Mouse (Mus musculus): ENCODE results near the gene Ppp1r11. TPM values are rescaled to one million over a fixed set of nuclear protein-coding genes. Genes with fewer than 3 reads are reported as not detected.

The Ppp1r11 gene
- total RNA-seq, 2 experiments from 2014 or later = 84.2 to 100 TPM

DNA sequence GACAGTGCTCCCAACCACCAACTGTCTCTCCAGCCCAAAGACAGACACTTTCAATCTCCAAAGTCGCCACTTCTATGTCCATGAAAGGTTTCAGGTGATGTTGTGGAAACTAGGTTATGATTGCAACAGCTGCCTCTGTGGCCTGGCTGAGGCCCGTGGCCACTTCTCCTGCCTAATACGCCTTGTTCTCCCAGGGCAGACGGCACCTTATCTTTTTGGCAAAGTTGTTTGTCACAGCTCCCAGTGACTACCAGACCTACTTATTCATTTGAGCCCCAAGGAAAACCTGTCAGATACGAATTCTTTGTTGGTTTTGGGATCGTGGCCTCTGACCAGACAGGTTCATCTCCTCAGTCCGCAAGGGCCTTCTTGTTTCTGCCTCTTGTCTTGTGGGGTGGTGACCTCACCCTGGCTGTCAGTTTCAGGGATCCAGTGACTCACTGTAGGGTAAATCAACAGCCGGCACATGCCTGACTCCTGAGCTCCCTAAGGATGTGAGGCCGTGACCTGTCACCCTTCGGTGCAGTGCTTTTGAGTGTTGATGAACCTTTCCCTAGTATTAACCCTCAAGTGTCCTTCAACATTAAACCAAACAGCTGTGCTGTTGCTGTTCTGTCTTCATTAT, 23.9 kb downstream of the Ppp1r11 start:
- no peak for DNase-seq (ENCODE audit: low spot score in 2 of 2)

DNA sequence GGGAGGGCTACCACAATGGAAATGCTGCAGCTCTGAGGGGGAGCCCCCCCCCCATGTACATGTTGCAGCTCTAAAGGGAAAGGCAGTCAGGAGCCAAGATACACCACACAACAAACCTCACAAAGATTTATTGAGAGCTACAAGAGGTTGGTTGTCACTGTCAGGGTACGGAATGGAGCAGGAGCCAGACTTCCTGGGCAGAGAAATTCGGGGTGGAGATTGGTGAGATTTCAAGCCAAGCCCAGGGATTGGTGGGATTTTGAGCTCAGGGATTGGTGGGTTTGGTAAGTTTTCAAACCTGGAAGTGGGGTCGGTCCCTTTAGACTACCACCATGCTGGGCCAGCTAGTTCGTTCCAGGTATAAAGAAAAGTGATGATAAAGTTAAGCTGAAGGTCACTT, 28.1 kb downstream of the Ppp1r11 start:
- no peak for DNase-seq (ENCODE audit: low spot score in 2 of 2)

DNA sequence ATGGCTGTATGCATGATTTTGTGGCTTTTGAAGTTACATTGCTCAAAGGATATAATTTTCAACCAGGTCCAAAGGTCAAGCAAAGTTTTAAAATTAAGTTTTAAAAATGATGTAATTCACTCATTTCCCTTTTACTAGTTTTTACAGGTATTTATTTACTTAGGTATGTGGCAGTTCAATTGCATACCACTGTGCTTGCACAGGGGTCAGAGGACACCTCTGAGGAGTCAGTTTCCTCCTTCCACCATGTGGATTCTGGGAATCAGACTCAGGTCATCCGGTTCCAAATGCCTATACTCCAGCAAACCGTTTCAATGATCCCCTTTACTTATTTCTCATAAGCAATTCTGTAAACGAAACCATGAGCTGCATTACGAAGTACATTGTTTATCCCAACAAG, 28.8 kb downstream of the Ppp1r11 start:
- no peak for DNase-seq (ENCODE audit: low spot score in 2 of 2)

DNA sequence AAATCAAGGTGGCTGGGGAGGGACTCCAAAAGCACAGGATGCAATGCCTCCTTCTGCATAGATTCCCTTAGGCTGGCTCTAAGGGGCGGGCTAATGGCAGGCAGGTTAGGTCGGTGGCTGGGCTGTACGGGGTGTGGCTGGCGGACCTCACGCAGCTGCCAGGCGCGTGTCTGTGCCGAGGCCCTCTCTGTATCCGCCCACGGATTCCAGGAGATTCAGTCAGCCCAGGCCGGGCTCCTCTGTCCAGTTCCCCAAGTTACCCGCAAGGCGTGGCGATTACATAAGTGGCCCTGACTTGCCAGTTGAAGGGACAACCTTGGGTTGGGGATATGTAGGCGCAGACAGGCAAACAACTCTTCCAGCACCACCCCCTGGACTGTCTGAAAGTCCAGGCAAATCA, 31.3 kb downstream of the Ppp1r11 start:
- DNase-seq (ENCODE audit: low spot score in 2 of 2) = peak; percentile 39 to 61

DNA sequence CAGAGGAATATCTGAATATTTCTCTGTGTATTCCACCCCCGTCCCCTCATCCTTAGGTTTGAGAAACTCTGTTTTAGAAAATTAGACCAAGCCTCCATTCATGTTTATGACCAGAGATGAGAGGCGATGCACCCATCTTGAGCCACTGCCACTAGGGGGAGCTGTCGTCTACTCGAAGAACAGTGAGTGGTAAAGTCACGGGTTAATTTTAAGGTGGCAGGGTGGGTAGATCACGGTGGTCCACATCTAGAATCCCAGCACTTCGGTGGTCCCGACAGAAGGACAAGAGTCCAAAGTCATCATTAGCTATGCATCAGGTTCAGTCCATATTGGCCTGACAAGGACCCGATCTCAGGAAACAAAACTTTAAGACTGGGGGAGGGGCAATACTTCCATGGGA, 36.5 kb downstream of the Ppp1r11 start:
- DNase-seq (ENCODE audit: low spot score in 2 of 2) = peak; percentile 67 to 70

DNA sequence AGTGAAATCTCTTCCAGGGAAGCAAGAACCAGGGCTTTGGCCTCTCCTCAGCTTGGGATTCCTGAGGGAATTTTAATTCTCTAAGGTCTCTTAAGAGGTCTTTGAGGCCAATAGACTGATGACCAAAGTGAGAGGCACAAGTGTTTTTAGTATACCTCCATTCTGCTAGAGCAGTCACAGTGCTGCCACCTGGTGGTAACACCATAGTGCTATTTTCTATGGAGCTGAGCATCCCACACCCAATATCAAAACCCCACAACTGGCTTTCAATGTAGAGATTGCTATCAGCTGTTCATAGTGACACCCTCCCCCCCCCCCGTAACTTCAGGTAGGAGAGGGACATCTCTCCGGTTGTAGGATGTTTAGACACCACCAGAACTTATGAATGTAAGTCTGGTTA, 37.4 kb downstream of the Ppp1r11 start:
- DNase-seq (ENCODE audit: low spot score in 2 of 2) = peak; percentile 69 to 79

DNA sequence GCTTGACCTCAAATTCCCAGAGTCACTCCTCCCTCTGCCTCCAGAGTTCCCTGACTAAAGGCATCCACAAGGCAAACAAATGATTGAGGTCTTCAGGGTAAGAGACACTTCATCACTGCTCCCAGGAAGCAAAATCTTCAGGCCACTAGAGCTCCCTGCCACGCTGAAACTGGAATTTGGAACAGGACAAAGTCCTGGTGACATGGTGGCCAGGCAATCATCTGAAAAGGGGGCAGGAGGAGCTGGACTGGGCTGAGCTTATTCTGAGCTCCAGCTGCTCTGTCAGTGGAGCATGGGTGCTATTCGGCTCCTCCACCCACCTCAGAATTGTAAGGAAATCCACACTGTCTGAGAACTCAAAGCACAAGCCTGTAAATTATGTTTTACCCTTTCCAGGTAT, 39.5 kb downstream of the Ppp1r11 start:
- no peak for DNase-seq (ENCODE audit: low spot score in 2 of 2)

DNA sequence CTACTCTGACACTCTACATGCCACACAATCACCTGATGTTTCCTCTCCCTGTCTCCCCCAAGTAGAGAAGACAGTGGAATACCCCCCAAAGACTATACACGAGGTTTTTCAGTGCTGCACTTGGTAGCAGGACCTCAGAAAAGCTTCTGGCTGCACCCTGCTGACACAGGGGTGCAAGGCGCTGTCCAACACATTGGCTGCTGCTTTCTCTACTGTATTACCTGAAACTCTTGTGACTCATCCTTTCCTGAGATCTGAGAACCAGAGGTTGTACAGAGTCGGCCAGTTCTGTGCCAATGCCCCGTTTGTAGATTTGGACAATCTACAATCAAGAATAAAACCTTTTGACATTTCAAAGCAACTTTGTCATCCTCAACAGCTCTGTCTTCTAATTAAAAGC, 41.7 kb downstream of the Ppp1r11 start:
- DNase-seq (ENCODE audit: low spot score in 2 of 2) = no peak

DNA sequence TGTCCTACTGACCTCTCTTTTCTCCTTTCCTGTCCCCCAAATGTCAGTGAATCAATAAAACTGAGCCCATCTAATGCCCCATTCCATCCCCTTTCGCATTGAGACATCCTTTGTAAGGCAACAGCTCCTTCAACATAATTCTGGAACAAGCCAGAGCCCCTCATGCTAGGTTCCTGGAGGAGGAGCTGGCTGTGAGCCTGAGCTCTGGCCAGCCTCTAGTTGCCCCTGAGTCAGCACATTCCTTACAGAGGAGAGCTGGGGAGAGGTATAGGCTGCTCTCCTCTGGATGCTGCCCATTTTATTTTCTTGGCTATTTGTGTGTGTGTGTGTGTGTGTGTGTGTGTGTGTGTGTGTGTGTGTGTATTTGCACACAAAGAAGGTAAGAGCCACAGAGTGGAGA, 43.3 kb downstream of the Ppp1r11 start:
- no peak for DNase-seq (ENCODE audit: low spot score in 2 of 2)

DNA sequence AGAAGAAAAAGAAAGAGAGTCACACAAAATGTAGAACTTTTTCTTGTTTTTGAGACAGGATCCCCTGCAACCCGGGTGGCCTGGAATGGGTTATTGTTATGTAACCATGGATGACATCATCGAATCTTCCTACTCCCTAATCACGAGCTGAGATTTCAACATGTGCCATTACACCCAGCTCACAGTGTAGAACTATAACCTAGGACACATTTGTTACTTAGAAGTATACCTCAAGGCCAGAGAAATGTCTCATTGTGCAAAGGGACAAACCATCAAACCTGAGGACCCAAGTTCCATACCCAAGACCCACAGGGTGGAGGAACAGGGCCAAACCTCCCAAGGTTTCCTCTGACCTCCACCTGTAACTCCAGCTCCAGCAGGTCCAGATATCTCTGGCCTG, 47.9 kb downstream of the Ppp1r11 start:
- DNase-seq (ENCODE audit: low spot score in 2 of 2) = no peak

DNA sequence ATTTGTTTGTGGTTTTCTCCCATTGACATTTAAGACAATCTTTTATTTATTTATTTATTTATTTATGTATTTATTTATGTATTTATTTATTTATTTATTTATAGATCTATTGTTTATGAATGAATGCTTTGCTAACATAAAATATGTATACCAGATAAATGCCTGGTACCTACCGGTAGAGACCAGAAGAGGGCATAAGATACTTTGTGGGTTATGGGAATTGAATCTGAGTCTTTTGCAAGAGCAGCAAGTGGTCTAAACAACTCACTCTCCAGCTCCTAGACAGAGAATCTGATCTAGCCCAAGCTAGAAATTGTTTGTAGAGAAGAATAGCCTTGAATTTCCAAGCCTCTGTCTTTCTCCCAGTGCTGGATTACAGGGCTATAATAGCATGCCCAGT, 50.9 kb downstream of the Ppp1r11 start:
- DNase-seq (ENCODE audit: low spot score in 2 of 2) = no peak

DNA sequence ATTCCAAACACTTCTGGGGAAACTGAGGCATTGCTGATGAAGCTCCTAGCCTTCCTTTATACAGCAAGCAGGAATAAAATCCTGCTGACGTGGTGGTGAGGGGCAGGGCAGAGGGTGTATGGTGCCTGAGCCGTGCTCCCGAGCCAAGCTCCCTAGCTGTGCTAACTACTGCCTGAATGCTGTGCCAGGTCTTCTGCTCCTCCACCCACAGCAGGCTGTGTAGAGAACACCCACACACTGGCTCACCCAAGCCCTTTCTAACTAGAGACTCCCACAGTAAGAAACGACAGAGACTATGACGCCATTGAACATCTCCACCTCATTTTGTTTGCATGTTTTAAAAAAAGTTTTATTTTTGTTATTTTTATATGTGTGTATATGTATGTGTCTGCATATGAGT, 51.5 kb downstream of the Ppp1r11 start:
- DNase-seq (ENCODE audit: low spot score in 2 of 2) = no peak

DNA sequence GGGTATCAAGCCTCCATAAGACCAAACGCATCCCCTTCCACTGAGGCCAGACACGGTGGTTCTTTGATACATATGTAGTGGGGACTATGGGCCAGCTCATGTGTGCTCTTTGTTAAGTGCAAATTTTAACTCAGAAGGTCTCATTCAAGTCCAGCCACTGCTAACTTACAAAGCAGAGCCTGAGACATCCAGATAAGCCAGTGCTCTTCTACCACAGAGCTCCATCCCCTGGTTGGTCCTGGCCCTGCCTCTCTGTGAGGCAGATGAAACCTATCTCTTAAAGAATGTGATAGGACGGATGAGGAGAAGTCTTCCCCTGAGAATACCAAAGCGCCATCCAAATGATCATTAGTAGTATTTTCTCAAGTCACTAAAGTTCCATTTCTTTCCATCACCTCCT, 52.2 kb downstream of the Ppp1r11 start:
- no peak for DNase-seq (ENCODE audit: low spot score in 2 of 2)

Other genes starting within 250 kb of the Ppp1r11 start
- not detected for gene H2-M10.5, start 178.8 kb downstream of the Ppp1r11 start, total RNA-seq (2021)
- not detected for gene H2-M10.6, start 139.6 kb downstream of the Ppp1r11 start, total RNA-seq (2021)
- gene Trim26, start 114.6 kb downstream of the Ppp1r11 start, total RNA-seq (2021) = 10 to 100 TPM; 45.1 to 49.8 TPM
- not detected for gene Trim15, start 84.5 kb downstream of the Ppp1r11 start, total RNA-seq (2021)
- under 1 TPM in 1 of 2 experiments, not detected in 1; 0.22 TPM for gene Trim10, start 82.2 kb downstream of the Ppp1r11 start, total RNA-seq (2021)
- gene Trim40, start 61.6 kb downstream of the Ppp1r11 start, total RNA-seq (2021) = under 1 TPM; 0.26 to 0.53 TPM
- not detected for gene Trim31, start 53.6 kb downstream of the Ppp1r11 start, total RNA-seq (2021)
- under 1 TPM; 0.61 to 0.86 TPM for gene Rnf39, start 8.8 kb downstream of the Ppp1r11 start, total RNA-seq (2021)
- 10 to 100 TPM; 45.3 to 50.7 TPM for gene Znrd1, start 6.8 kb upstream of the Ppp1r11 start, total RNA-seq (2021)
- 10 to 100 TPM; 12.4 to 13.3 TPM for gene Znrd1as, start 6.9 kb upstream of the Ppp1r11 start, total RNA-seq (2021)
- gene 2410137M14Rik, start 29.5 kb upstream of the Ppp1r11 start, total RNA-seq (2021) = not detected
- gene H2-M5, start 37.8 kb upstream of the Ppp1r11 start, total RNA-seq (2021) = not detected
- 1 to 10 TPM; 2.5 to 3.5 TPM for gene Zfp57, start 49.4 kb upstream of the Ppp1r11 start, total RNA-seq (2021)
- gene Mog, start 71.7 kb upstream of the Ppp1r11 start, total RNA-seq (2021) = not detected
- 10 to 100 TPM; 23.3 to 28.6 TPM for gene Gabbr1, start 94.2 kb upstream of the Ppp1r11 start, total RNA-seq (2021)
- not detected for gene Olfr90, start 136.8 kb upstream of the Ppp1r11 start, total RNA-seq (2021)
- gene Olfr91, start 146.5 kb upstream of the Ppp1r11 start, total RNA-seq (2021) = not detected
- not detected for gene Olfr92, start 168.3 kb upstream of the Ppp1r11 start, total RNA-seq (2021)
- gene Olfr93, start 209.8 kb upstream of the Ppp1r11 start, total RNA-seq (2021) = not detected
- gene Ubd, start 242.2 kb upstream of the Ppp1r11 start, total RNA-seq (2021) = under 1 TPM in 1 of 2 experiments, not detected in 1; 0.67 TPM
- not detected for gene Olfr94, start 249.3 kb upstream of the Ppp1r11 start, total RNA-seq (2021)